Mouse (Mus musculus) small intestine, adult 2 months (tissue): ENCODE measurements around the gene Cdiptos. TPM values are rescaled to one million over a fixed set of nuclear protein-coding genes. Genes with fewer than 3 reads are reported as not detected.
A peak's percentile ranks its signal among the peaks of the same experiment; 100 is the strongest.

Experiments
- H3K27ac ChIP-seq: fragments of 200-500 bp; 2 replicates; pipeline ENCODE4 v1.5.1; 2012; ENCODE audit warnings: low read depth, low read length, control low read depth, inconsistent platforms; ENCODE audit not compliant: insufficient read depth
- H3K27me3 ChIP-seq: fragments of 200-500 bp; 2 replicates; pipeline ENCODE4 v1.6.1; 2012; ENCODE audit warnings: mild to moderate bottlenecking, moderate library complexity, low read length, inconsistent platforms; ENCODE audit not compliant: control insufficient read depth, insufficient read depth
- H3K36me3 ChIP-seq: fragments of 200-500 bp; 2 replicates; pipeline ENCODE4 v1.6.1; 2012; ENCODE audit warnings: mild to moderate bottlenecking, low read length, control low read depth, inconsistent platforms; ENCODE audit not compliant: control insufficient read depth, insufficient read depth
- H3K4me1 ChIP-seq: fragments of 200-500 bp; 2 replicates; pipeline ENCODE4 v1.6.1; 2012; ENCODE audit warnings: low read length, inconsistent platforms, mixed read lengths; ENCODE audit not compliant: control insufficient read depth, insufficient read depth, insufficient read length
- H3K4me3 ChIP-seq: fragments of 200-500 bp; 2 replicates; pipeline ENCODE4 v1.5.1; 2012; ENCODE audit warnings: low read depth, mild to moderate bottlenecking, control low read depth, inconsistent platforms, low read length, moderate library complexity
- CTCF ChIP-seq: fragments of 200-500 bp; IDR thresholded peaks from 2 replicates; pipeline ENCODE4 v1.5.1; 2012; ENCODE audit warnings: low read depth, mild to moderate bottlenecking, control low read depth, inconsistent platforms, low read length, moderate library complexity, mixed read lengths; ENCODE audit not compliant: insufficient replicate concordance, insufficient read length; ENCODE audit errors: extremely low read depth
- POLR2A ChIP-seq: fragments of 200-500 bp; IDR thresholded peaks from 2 replicates; pipeline ENCODE4 v1.6.1; 2012; ENCODE audit warnings: low read depth, mild to moderate bottlenecking, control low read depth, inconsistent platforms, low read length, moderate library complexity
- WGBS: fragments of 180-500 bp; shearing (Covaris S2); methylation state at CpG from one replicate; pipeline ENCODE4 v1.1.7; 2018; 5-methylcytosine and 5-hydroxymethylcytosine counted together
- polyA plus RNA-seq: library from polyadenylated mRNA; depleted of rRNA; stranded (reverse); fragments of >200 nt; gene quantifications from 2 replicates; pipeline ENCODE4 v1.2.3, GENCODE M21; 2012

Gene Cdiptos
- polyA plus RNA-seq, 1 experiment, result 0.74 TPM

DNA sequence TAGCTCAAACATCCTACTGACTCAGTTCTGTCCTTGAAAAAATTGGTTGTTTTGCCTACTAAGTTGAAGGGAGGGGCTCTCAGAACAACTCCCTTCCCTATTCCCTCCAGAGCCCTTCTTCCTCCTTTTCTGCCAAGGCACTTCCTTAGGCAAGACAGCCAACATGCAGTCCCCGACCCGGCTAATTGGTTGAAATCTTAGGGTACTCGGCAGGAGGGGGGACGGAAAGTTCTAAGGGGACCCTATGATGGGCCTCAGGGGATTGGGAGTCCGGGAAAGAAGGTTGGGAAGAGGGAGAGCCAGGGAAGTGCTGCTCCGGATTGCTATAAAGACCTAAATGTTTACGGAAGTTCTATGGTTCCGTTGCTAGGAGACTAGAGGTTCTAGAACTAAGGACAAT is 405 bp downstream of the Cdiptos start:
- Histone ChIP-seq H3K4me1 (peaks cover 16% of the 10 kb centered on the region), H3K36me3 (peaks cover 26% of the 10 kb centered on the region), H3K4me3 (peak overlapping the region; percentile 90), H3K27me3 (no peaks in the 10 kb centered on the region), H3K27ac (peak overlapping the region; percentile 48; the same call in 1 of the 2 replicates)
- 5% methylated on average over 8 of the region's 8 CpGs for WGBS
- TF ChIP-seq CTCF (no peak), POLR2A (no peak)

DNA sequence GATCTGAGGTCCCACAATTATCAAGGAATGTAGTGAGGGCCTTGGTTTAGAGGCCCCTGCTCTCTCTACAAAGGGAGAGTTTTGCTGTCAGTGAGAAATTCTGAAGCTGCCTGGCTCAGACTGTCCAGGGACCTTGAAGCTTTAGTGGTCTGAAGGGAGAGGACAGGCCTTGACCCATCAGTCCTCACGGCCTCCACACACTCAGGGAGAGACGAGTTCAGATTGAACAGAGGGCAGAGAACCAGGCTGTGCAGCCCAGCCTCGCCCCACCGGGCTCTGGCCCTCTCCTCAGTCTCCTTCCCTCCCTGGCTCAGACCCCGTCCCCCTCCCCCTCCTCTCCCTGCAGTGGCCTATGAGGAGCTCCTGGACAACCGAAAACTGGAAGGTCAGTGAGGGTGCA is 8.5 kb downstream of the Cdiptos start:
- TF ChIP-seq CTCF, result no peak
- TF ChIP-seq POLR2A, result no peak
- Histone ChIP-seq H3K27ac (no peak overlapping the region), H3K4me3 (no peak overlapping the region), H3K27me3 (no peaks in the 10 kb centered on the region), H3K4me1 (no peaks in the 10 kb centered on the region), H3K36me3 (no peaks in the 10 kb centered on the region)
- WGBS, result 83% methylated on average over 6 of the region's 6 CpGs

DNA sequence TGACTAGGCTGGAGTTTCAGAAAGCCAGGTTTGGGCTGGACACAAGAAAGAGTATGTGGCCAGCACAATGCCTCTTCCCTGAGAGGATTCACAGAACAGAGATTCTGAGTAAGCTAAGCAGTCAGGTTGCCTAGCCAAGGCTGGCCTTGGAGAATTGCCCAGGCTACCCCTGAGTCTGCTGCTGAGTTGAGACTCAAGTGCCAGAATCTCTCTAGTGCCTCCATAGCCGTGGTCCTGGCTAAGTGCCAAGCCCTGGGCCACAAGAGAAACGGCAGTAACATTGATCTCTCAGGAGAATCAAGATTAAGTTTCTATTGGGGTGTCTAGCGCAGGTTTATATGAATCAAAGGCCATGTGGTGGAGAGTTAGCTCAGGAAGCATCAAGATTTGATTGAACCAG is 10.3 kb downstream of the Cdiptos start:
- WGBS, result 18% methylated on average over 3 of the region's 3 CpGs
- no peaks in the 10 kb centered on the region for H3K4me1 ChIP-seq

DNA sequence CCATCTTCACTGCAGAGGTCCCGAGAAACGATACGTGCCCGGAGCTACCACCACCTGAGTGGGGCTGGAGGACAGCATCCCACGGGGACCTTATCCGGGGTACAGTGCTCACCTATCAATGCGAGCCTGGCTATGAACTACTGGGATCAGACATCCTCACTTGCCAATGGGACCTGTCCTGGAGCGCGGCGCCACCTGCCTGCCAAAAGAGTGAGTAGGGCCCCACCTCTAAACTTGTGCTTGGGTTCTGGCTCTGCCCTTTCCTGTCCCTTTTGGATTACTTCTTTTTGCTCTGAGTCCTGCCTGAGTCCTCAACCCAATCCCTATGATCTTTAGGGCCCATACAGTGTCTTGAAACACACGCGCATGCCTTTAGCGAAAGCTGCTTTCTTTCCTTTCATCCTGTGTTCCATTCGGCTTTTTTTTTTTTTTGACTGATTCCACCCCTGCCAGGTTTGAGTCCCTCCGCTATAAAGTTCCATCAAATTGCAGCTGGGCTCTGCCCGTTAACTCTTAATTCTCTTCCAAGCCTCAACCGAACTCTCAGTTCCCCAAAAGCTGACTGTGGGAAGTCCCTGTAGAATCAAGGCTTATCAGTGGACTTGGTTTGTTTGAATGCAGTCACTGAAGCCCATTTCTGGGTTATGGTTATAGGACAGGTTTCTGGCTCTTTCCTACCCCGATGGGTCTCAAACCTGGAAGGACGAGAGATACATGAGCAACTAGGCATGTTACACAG is 12.2 kb downstream of the Cdiptos start:
- no peaks in the 10 kb centered on the region for H3K27me3 ChIP-seq
- H3K27ac ChIP-seq, result no peak overlapping the region
- no peak for TF ChIP-seq POLR2A
- TF ChIP-seq CTCF, result peak; percentile 64; the same call in 1 of the 2 replicates
- no peaks in the 10 kb centered on the region for H3K36me3 ChIP-seq
- H3K4me1 ChIP-seq, result no peaks in the 10 kb centered on the region; the same call in 1 of the 2 replicates
- H3K4me3 ChIP-seq, result no peak overlapping the region
- 38% methylated on average over 19 of the region's 19 CpGs for WGBS

More for the DNA sequence above, 10.3 kb downstream of the Cdiptos start:
- Histone ChIP-seq H3K27me3 (no peaks in the 10 kb centered on the region), H3K27ac (no peak overlapping the region), H3K36me3 (no peaks in the 10 kb centered on the region), H3K4me3 (no peak overlapping the region)
- no peak for TF ChIP-seq CTCF
- no peak for TF ChIP-seq POLR2A

- Histone ChIP-seq H3K27ac (no peak overlapping the region), H3K27me3 (no peaks in the 10 kb centered on the region), H3K36me3 (no peaks in the 10 kb centered on the region), H3K4me3 (no peak overlapping the region), H3K4me1 (no peaks in the 10 kb centered on the region; the same call in 1 of the 2 replicates)
- WGBS, result 92% methylated on average over 4 of the region's 4 CpGs
- TF ChIP-seq CTCF, result no peak
- TF ChIP-seq POLR2A, result no peak
These were observed 13.9 kb downstream of the Cdiptos start for GRCm38 (mm10) chr7:126961965-126962364.

DNA sequence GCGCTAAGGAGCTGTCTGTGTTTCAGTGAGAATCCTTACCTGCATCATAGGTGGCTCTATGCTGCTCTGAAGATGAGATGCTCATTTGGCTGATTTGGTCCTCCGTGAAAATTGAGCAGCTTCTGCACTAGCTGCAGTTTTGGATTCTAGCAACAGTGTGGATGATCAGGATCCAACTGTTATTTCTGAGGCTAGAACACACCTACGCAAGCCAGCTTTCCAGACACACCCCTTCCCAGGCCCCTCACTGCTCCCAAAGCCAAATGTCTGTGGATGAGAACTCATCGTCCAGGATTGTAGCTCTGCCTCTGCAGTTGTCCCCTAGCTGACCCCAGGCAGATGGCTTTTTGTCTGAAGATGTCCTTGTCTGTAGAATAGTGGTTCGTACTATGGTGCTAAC is 14.8 kb downstream of the Cdiptos start:
- Histone ChIP-seq H3K4me1 (no peaks in the 10 kb centered on the region; the same call in 1 of the 2 replicates), H3K36me3 (no peaks in the 10 kb centered on the region), H3K27me3 (no peaks in the 10 kb centered on the region), H3K4me3 (no peak overlapping the region), H3K27ac (no peak overlapping the region)
- WGBS, result 89% methylated on average over 5 of the region's 5 CpGs
- TF ChIP-seq CTCF, result no peak
- no peak for TF ChIP-seq POLR2A

GRCm38 (mm10) chr7:126959780-126960179 is 16.1 kb downstream of the Cdiptos start:
- no peak for TF ChIP-seq CTCF
- TF ChIP-seq POLR2A, result no peak
- H3K36me3 ChIP-seq, result no peaks in the 10 kb centered on the region
- no peaks in the 10 kb centered on the region for H3K27me3 ChIP-seq
- H3K4me3 ChIP-seq, result no peak overlapping the region
- H3K4me1 ChIP-seq, result no peaks in the 10 kb centered on the region; the same call in 1 of the 2 replicates
- 32% methylated on average over 9 of the region's 9 CpGs for WGBS
- H3K27ac ChIP-seq, result no peak overlapping the region
